Mouse (Mus musculus) kidney, embryonic 16.5 days (tissue): ENCODE data around the gene Stat3. TPM values are rescaled to one million over a fixed set of nuclear protein-coding genes. Genes with fewer than 3 reads are reported as not detected.

Experiments
- ATAC-seq: fragments of 200-750 bp; cut with Nextera tagmentation; 2 replicates; pipeline ENCODE4 v1.8.0; 2017; ENCODE audit warnings: moderate TSS enrichment; ENCODE audit not compliant: low FRiP score, low TSS enrichment
- H3K27ac ChIP-seq: fragments of 300-500 bp; sonication (generic); 2 replicates; pipeline ENCODE4 v1.5.1; 2014; ENCODE audit warnings: low read length
- H3K27me3 ChIP-seq: fragments of 300-500 bp; sonication (generic); 2 replicates; pipeline ENCODE4 v1.6.1; 2014; ENCODE audit warnings: low read length, control low read depth, mixed read lengths; ENCODE audit not compliant: insufficient read depth
- H3K36me3 ChIP-seq: fragments of 300-500 bp; sonication (generic); 2 replicates; pipeline ENCODE4 v1.6.1; 2014; ENCODE audit warnings: low read length, control low read depth, mixed read lengths; ENCODE audit not compliant: insufficient read depth
- H3K4me1 ChIP-seq: fragments of 300-500 bp; sonication (generic); 2 replicates; pipeline ENCODE4 v1.6.1; 2014; ENCODE audit warnings: low read length, control low read depth, mixed read lengths; ENCODE audit not compliant: insufficient read depth
- H3K4me2 ChIP-seq: fragments of 300-500 bp; sonication (generic); replicated peaks from 2 replicates; pipeline ENCODE4 v1.6.1; 2014; ENCODE audit warnings: low read depth, low read length
- H3K4me3 ChIP-seq: fragments of 300-500 bp; sonication (generic); 2 replicates; pipeline ENCODE4 v1.5.1; 2014; ENCODE audit warnings: mild to moderate bottlenecking, low read length
- H3K9ac ChIP-seq: fragments of 300-500 bp; sonication (generic); replicated peaks from 2 replicates; pipeline ENCODE4 v1.6.1; 2014; ENCODE audit warnings: low read length
- H3K9me3 ChIP-seq: fragments of 300-500 bp; sonication (generic); 2 replicates; pipeline ENCODE4 v1.6.1; 2016; ENCODE audit warnings: low read length, control low read depth
- WGBS: fragments of 180-500 bp; shearing (Covaris S2); extraction: QIAGEN DNeasy Blood & Tissue Kit; methylation state at CpG from one replicate; pipeline ENCODE4 v1.1.7; 2014; 5-methylcytosine and 5-hydroxymethylcytosine counted together
- polyA plus RNA-seq: library from polyadenylated mRNA; unstranded; fragments of >200 nt; fragmentation: Nextera tagmentation; extraction: Ambion mirVana; gene quantifications from 2 replicates; pipeline ENCODE4 v1.2.1, GENCODE M21; 2015

Gene Stat3
- polyA plus RNA-seq, 1 experiment from 2014 or later, result 47.9 TPM

GRCm38 (mm10) chr11:100965760-100966159 is 26.4 kb upstream of the Stat3 start:
- Histone ChIP-seq H3K9ac (no peak overlapping the region), H3K4me1 (peaks cover 22% of the 10 kb centered on the region), H3K9me3 (no peaks in the 10 kb centered on the region), H3K4me2 (no peak overlapping the region), H3K36me3 (no peaks in the 10 kb centered on the region), H3K4me3 (no peak overlapping the region), H3K27ac (no peak overlapping the region), H3K27me3 (peaks cover 19% of the 10 kb centered on the region)
- no peak for ATAC-seq
- 68% methylated on average over 6 of the region's 6 CpGs for WGBS

- H3K4me2 ChIP-seq, result no peak overlapping the region
- 81% methylated on average over 6 of the region's 6 CpGs for WGBS
Measured at GRCm38 (mm10) chr11:100964901-100965542, 25.7 kb upstream of the Stat3 start.

GRCm38 (mm10) chr11:100964180-100964579 is 24.8 kb upstream of the Stat3 start:
- Histone ChIP-seq H3K4me1 (peaks cover 33% of the 10 kb centered on the region), H3K27ac (no peak overlapping the region), H3K4me2 (no peak overlapping the region), H3K9me3 (no peaks in the 10 kb centered on the region), H3K9ac (no peak overlapping the region), H3K27me3 (peaks cover 20% of the 10 kb centered on the region), H3K4me3 (no peak overlapping the region), H3K36me3 (no peaks in the 10 kb centered on the region)
- 93% methylated on average over 7 of the region's 7 CpGs for WGBS
- no peak for ATAC-seq

More at GRCm38 (mm10) chr11:100964901-100965542, 25.7 kb upstream of the Stat3 start:
- H3K36me3 ChIP-seq, result no peaks in the 10 kb centered on the region
- no peak overlapping the region for H3K9ac ChIP-seq
- no peak for ATAC-seq
- H3K9me3 ChIP-seq, result no peaks in the 10 kb centered on the region
- H3K27me3 ChIP-seq, result peaks cover 19% of the 10 kb centered on the region
- no peak overlapping the region for H3K27ac ChIP-seq
- no peak overlapping the region for H3K4me3 ChIP-seq
- peaks cover 28% of the 10 kb centered on the region for H3K4me1 ChIP-seq

- no peaks in the 10 kb centered on the region; the same call in 1 of the 2 replicates for H3K36me3 ChIP-seq
- no peaks in the 10 kb centered on the region for H3K9me3 ChIP-seq
- H3K9ac ChIP-seq, result no peak overlapping the region
- ATAC-seq, result no peak
- H3K4me2 ChIP-seq, result no peak overlapping the region
- peaks cover 36% of the 10 kb centered on the region for H3K4me1 ChIP-seq
- H3K27me3 ChIP-seq, result peaks cover 20% of the 10 kb centered on the region
- H3K27ac ChIP-seq, result no peak overlapping the region
- H3K4me3 ChIP-seq, result no peak overlapping the region
- WGBS, result 76% methylated on average over 9 of the region's 9 CpGs
Measured at GRCm38 (mm10) chr11:100963647-100964046, 24.3 kb upstream of the Stat3 start.

GRCm38 (mm10) chr11:100962371-100962911 is 23.1 kb upstream of the Stat3 start:
- Histone ChIP-seq H3K4me1 (peaks cover 30% of the 10 kb centered on the region), H3K27ac (peak overlapping the region; percentile 0; the same call in 1 of the 2 replicates), H3K27me3 (peaks cover 23% of the 10 kb centered on the region), H3K36me3 (peaks cover 3% of the 10 kb centered on the region; the same call in 1 of the 2 replicates), H3K4me3 (no peak overlapping the region), H3K9ac (no peak overlapping the region), H3K9me3 (no peaks in the 10 kb centered on the region), H3K4me2 (no peak overlapping the region)
- 61% methylated on average over 9 of the region's 9 CpGs for WGBS
- no peak for ATAC-seq

GRCm38 (mm10) chr11:100960540-100960939 is 21.2 kb upstream of the Stat3 start:
- peaks cover 20% of the 10 kb centered on the region for H3K27me3 ChIP-seq
- peak overlapping the region; percentile 22; the same call in 1 of the 2 replicates for H3K4me2 ChIP-seq
- H3K36me3 ChIP-seq, result peaks cover 3% of the 10 kb centered on the region; the same call in 1 of the 2 replicates
- H3K27ac ChIP-seq, result no peak overlapping the region
- peaks cover 27% of the 10 kb centered on the region for H3K4me1 ChIP-seq
- H3K9me3 ChIP-seq, result no peaks in the 10 kb centered on the region
- H3K4me3 ChIP-seq, result no peak overlapping the region
- H3K9ac ChIP-seq, result no peak overlapping the region
- ATAC-seq, result peak; percentile 69; the same call in 1 of the 2 replicates
- 17% methylated on average over 6 of the region's 6 CpGs for WGBS

- Histone ChIP-seq H3K4me2 (peak overlapping the region; percentile 29; the same call in 1 of the 2 replicates), H3K4me3 (no peak overlapping the region), H3K9me3 (no peaks in the 10 kb centered on the region), H3K27me3 (peaks cover 20% of the 10 kb centered on the region), H3K27ac (peak overlapping the region; percentile 27), H3K36me3 (peaks cover 3% of the 10 kb centered on the region; the same call in 1 of the 2 replicates), H3K9ac (no peak overlapping the region), H3K4me1 (peaks cover 27% of the 10 kb centered on the region)
- ATAC-seq, result no peak
- 30% methylated on average over 3 of the region's 3 CpGs for WGBS
Measured at GRCm38 (mm10) chr11:100959826-100960225, 20.5 kb upstream of the Stat3 start.

- WGBS, result 5% methylated on average over 14 of the region's 14 CpGs
- no peak; the same call in 1 of the 2 replicates for ATAC-seq
- no peaks in the 10 kb centered on the region for H3K9me3 ChIP-seq
- peak overlapping the region; percentile 49 for H3K4me2 ChIP-seq
- H3K36me3 ChIP-seq, result peaks cover 3% of the 10 kb centered on the region; the same call in 1 of the 2 replicates
- no peak overlapping the region for H3K27ac ChIP-seq
- H3K27me3 ChIP-seq, result peaks cover 20% of the 10 kb centered on the region
- H3K4me3 ChIP-seq, result peak overlapping the region; percentile 33; the same call in 1 of the 2 replicates
- H3K4me1 ChIP-seq, result peaks cover 27% of the 10 kb centered on the region
- H3K9ac ChIP-seq, result peak overlapping the region; percentile 42
Measured at GRCm38 (mm10) chr11:100959464-100959810, 20.1 kb upstream of the Stat3 start.

GRCm38 (mm10) chr11:100958613-100959463 is 19.5 kb upstream of the Stat3 start:
- H3K4me1 ChIP-seq, result peaks cover 27% of the 10 kb centered on the region
- peak overlapping the region; percentile 42 for H3K9ac ChIP-seq
- no peak overlapping the region for H3K27ac ChIP-seq
- 0 out of 2 replicates have a peak, but pooled peaks have one; percentile 13 for ATAC-seq
- no peaks in the 10 kb centered on the region for H3K9me3 ChIP-seq
- H3K27me3 ChIP-seq, result peaks cover 20% of the 10 kb centered on the region
- peak overlapping the region; percentile 33 for H3K4me3 ChIP-seq
- H3K4me2 ChIP-seq, result peak overlapping the region; percentile 49
- H3K36me3 ChIP-seq, result peaks cover 3% of the 10 kb centered on the region; the same call in 1 of the 2 replicates
- WGBS, result 23% methylated on average over 76 of the region's 76 CpGs
